Mouse (Mus musculus) Patski (cell line): ENCODE results near the gene Ugt3a2. TPM values are rescaled to one million over a fixed set of nuclear protein-coding genes. Genes with fewer than 3 reads are reported as not detected.

Experiments used
- ATAC-seq: fragments of 100-300 bp; one replicate; pipeline ENCODE4 v1.8.0; 2021
- CTCF ChIA-PET: fragments of 350-600 bp; sonication (Branson Sonifier 250); formaldehyde crosslinking; loops from one replicate; lab custom pipeline; 2022; ENCODE audit warnings: inconsistent platforms; lab: Charles Lee
- POLR2A ChIA-PET: fragments of 350-600 bp; sonication (Branson Sonifier 250); formaldehyde crosslinking; loops from one replicate; lab custom pipeline; 2022; ENCODE audit warnings: antibody characterized with exemption, inconsistent platforms; lab: Charles Lee
- DNase-seq: peaks from one replicate; pipeline ENCODE4 v3.0.0-alpha.2; 2011; ENCODE audit warnings: low read depth, low spot score
- H3K27me3 ChIP-seq: fragments of 371-371 bp; one replicate; pipeline ENCODE4 v1.5.1; 2021
- CTCF ChIP-seq: fragments of 100-300 bp; IDR thresholded peaks from one replicate; pipeline ENCODE4 v1.5.1; 2021
- in situ Hi-C: fragments of 300-500 bp; cut with MboI; formaldehyde crosslinking; loops from 3 replicates; pipeline ENCODE4 v1.11.1; 2018; ENCODE audit warnings: low pct_unique_long_range_greater_than_20kb, mixed read lengths
- polyA plus RNA-seq: library from polyadenylated mRNA; unstranded; gene quantifications from one replicate; pipeline ENCODE4 v1.2.3, GENCODE M21; 2021

Gene Ugt3a2
- not detected for polyA plus RNA-seq

- ChIA-PET POLR2A (no interaction called here), CTCF (no interaction called here)
- DNase-seq (no peak), ATAC-seq (no peak)
- no peak for TF ChIP-seq CTCF
- in situ Hi-C loops: loop anchor here (10.0 kb wide), 1 partner anchor 51 kb away; no protein-coding TSS in a partner anchor
- H3K27me3 ChIP-seq: no peaks in the 10 kb centered on the region
Measured at GRCm38 (mm10) chr15:9335341-9335740, at the start of gene Ugt3a2. Gene Ugt3a2, plus strand, starts transcription at chr15:9335550.

GRCm38 (mm10) chr15:9289660-9290059, 45.7 kb upstream of the Ugt3a2 start:
- ChIA-PET POLR2A (no interaction called here), CTCF (no interaction called here)
- peaks cover 8% of the 10 kb centered on the region for H3K27me3 ChIP-seq
- DNase-seq (no peak), ATAC-seq (no peak)
- in situ Hi-C loops: loop anchor here (10.0 kb wide), 1 partner anchor 45 kb away; the partner anchor contains the start of gene Ugt3a2
- TF ChIP-seq CTCF: no peak

DNA sequence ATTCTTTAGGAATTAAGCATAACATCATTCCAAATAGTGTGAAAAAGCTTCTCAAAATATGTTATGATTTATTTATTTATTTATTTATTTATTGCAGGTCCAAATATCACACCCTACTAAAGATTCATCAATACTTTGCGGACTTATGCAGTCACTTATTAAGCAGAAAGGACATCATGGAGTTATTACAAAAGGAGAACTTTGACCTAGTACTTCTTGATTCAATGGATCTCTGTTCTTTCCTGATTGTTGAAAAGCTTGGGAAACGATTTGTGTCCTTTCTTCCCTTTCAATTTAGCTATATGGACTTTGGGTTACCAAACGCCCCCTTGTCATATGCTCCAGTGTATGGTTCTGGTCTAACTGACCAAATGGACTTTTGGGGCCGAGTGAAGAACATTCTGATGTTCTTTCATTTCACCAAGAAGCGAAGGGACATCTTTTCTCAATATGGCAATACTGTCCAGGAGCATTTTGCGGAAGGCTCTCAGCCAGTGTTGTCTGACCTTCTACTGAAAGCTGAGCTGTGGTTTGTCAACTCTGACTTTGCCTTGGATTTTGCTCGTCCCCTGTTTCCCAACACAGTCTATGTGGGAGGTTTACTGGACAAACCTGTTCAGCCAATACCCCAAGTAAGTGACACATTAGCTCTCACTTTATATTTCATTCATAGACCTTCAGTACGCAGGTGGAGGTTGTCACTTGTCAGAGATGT, 29.2 kb upstream of the Ugt3a2 start:
- in situ Hi-C loops: no loop called here
- ChIA-PET POLR2A (interaction anchor here (1.0 kb wide), 1 partner anchor 34 kb away, joined by 3 read pairs; no protein-coding TSS in a partner anchor), CTCF (no interaction called here)
- no peak for TF ChIP-seq CTCF
- no peak for ATAC-seq
- no peak for DNase-seq
- peaks cover 3% of the 10 kb centered on the region for H3K27me3 ChIP-seq

DNA sequence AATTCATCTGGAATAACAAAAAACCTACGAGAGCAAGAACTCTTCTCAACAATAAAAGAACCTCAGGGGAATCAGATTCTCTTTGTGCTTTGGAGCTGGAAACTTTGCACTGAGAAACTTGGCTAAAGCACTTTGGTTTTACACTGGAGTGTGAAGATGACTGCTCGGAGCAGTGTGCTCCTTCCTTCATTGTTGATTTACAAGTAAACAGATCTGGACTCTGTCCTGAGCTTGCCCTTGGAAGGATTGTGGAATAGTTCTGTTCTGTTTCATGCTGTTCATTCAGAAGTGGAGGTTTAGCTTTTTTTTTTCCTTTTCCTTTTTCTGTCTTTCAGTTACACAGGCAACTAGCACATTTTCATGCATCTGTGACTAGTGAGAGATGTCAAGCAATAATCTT, 754 bp upstream of the Ugt3a2 start:
- no peak for DNase-seq
- H3K27me3 ChIP-seq: no peaks in the 10 kb centered on the region
- ChIA-PET CTCF (no interaction called here), POLR2A (no interaction called here)
- no peak for ATAC-seq
- in situ Hi-C loops: loop anchor here (10.0 kb wide), 1 partner anchor 50 kb away; no protein-coding TSS in a partner anchor
- no peak for TF ChIP-seq CTCF

GRCm38 (mm10) chr15:9336616-9337015, 1.3 kb downstream of the Ugt3a2 start:
- POLR2A ChIA-PET: no interaction called here
- in situ Hi-C loops: loop anchor here (10.0 kb wide), 1 partner anchor 52 kb away; no protein-coding TSS in a partner anchor
- no peaks in the 10 kb centered on the region for H3K27me3 ChIP-seq
- no peak for ATAC-seq
- CTCF ChIA-PET: no interaction called here
- TF ChIP-seq CTCF: no peak
- DNase-seq: no peak

GRCm38 (mm10) chr15:9337021-9337420, 1.7 kb downstream of the Ugt3a2 start:
- CTCF ChIA-PET: no interaction called here
- H3K27me3 ChIP-seq: no peaks in the 10 kb centered on the region
- POLR2A ChIA-PET: no interaction called here
- TF ChIP-seq CTCF: no peak
- no peak for ATAC-seq
- in situ Hi-C loops: loop anchor here (10.0 kb wide), 1 partner anchor 52 kb away; no protein-coding TSS in a partner anchor
- no peak for DNase-seq

DNA sequence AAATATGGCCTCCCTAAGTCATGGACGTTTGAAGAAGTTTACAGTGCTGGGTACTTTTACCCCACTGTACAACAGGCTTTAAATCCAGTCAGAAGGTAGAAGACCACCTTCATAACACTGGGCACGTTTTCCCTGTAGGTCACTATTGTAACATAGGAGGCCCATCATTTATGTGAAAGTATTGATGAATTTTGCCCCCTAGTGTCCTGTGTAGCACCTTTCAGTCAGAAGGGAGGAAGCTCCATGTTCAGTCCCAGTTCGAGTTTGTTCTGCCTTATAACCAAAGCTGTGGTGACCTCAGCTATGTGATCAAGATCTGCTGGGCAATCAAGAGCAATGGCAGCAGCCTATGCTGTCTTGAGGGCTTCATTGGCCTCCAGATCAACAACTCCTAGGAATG, 13.4 kb downstream of the Ugt3a2 start:
- TF ChIP-seq CTCF: no peak
- peaks cover 6% of the 10 kb centered on the region for H3K27me3 ChIP-seq
- CTCF ChIA-PET: no interaction called here
- ATAC-seq (no peak), DNase-seq (no peak)
- in situ Hi-C loops: no loop called here
- POLR2A ChIA-PET: no interaction called here

GRCm38 (mm10) chr15:9362801-9363200, 27.5 kb downstream of the Ugt3a2 start:
- no peaks in the 10 kb centered on the region for H3K27me3 ChIP-seq
- POLR2A ChIA-PET: no interaction called here
- ATAC-seq (no peak), DNase-seq (no peak)
- in situ Hi-C loops: no loop called here
- peak; percentile 47 for TF ChIP-seq CTCF
- CTCF ChIA-PET: interaction anchor here (0.8 kb wide), 1 partner anchor 535 kb away, joined by 3 read pairs; no protein-coding TSS in a partner anchor

DNA sequence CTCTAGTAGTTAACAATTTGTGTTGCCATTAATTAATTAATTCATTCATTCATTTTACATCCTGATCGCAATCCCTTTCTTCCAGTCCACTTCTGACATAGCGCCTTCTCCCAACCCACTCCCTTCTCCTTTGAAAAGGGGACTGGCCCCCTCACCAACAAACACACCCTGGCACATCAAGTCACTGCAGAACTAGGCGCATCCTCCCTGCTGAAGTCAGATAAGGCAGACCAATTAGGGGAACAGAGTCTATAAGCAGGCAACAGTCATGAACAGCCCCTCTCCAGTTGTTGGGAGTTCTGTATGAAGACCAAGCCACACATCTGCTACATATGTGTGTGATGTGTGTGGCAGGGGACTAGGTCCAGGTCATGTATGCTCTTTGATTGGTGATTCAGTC, 33.4 kb downstream of the Ugt3a2 start:
- DNase-seq (no peak), ATAC-seq (no peak)
- in situ Hi-C loops: no loop called here
- H3K27me3 ChIP-seq: peaks cover 9% of the 10 kb centered on the region
- ChIA-PET CTCF (no interaction called here), POLR2A (no interaction called here)
- TF ChIP-seq CTCF: no peak

DNA sequence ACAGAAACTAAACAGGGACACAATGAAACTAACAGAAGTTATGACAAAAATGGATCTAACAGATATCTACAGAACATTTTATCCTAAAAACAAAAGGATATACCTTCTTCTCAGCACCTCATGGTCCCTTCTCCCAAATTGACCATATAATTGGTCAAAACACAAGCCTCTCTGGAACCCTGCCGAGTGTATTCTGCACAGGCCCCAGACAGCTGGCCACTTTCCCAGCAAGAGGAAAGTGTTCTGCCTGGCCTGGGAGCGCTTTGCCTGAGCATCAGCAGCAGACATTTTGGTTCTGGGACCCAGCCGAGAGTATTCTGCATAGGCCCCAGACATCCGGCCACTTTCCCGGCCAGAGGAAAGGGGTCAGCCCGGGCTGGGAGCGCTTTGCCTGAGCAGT, 40.9 kb downstream of the Ugt3a2 start:
- ATAC-seq: no peak
- TF ChIP-seq CTCF: no peak
- peaks cover 4% of the 10 kb centered on the region for H3K27me3 ChIP-seq
- in situ Hi-C loops: no loop called here
- CTCF ChIA-PET: no interaction called here
- DNase-seq: no peak
- POLR2A ChIA-PET: no interaction called here

- H3K27me3 ChIP-seq: peaks cover 14% of the 10 kb centered on the region
- ChIA-PET POLR2A (no interaction called here), CTCF (no interaction called here)
- DNase-seq: no peak
- in situ Hi-C loops: no loop called here
- no peak for ATAC-seq
- TF ChIP-seq CTCF: no peak
Measured at GRCm38 (mm10) chr15:9409475-9409874, 74.1 kb downstream of the Ugt3a2 start.

Other genes with a start within 250 kb of the Ugt3a2 start
- 23.2 TPM for gene Lmbrd2, start 195.0 kb upstream of the Ugt3a2 start, polyA plus RNA-seq
- gene Skp2, start 180.1 kb upstream of the Ugt3a2 start, polyA plus RNA-seq: 11.6 TPM
- gene Ugt3a1, start 58.7 kb upstream of the Ugt3a2 start, polyA plus RNA-seq: not detected
- gene Capsl, start 100.5 kb downstream of the Ugt3a2 start, polyA plus RNA-seq: not detected
- not detected for gene Il7r, start 194.6 kb downstream of the Ugt3a2 start, polyA plus RNA-seq